Mouse (Mus musculus) stomach, embryonic 16.5 days (tissue): ENCODE data around the gene Rfc4. TPM values are rescaled to one million over a fixed set of nuclear protein-coding genes. Genes with fewer than 3 reads are reported as not detected.

Source experiments
- ATAC-seq: fragments of 200-750 bp; cut with Nextera tagmentation; 2 replicates; pipeline ENCODE4 v1.8.0; 2017; ENCODE audit warnings: moderate number of reproducible peaks, moderate TSS enrichment; ENCODE audit not compliant: insufficient read depth, low FRiP score
- H3K27ac ChIP-seq: fragments of 300-500 bp; sonication (generic); 2 replicates; pipeline ENCODE4 v1.5.1; 2014; ENCODE audit warnings: low read length
- H3K27me3 ChIP-seq: fragments of 300-500 bp; sonication (generic); 2 replicates; pipeline ENCODE4 v1.6.1; 2014; ENCODE audit warnings: low read length, control low read depth, mixed read lengths; ENCODE audit not compliant: control insufficient read depth, insufficient read depth
- H3K36me3 ChIP-seq: fragments of 300-500 bp; sonication (generic); 2 replicates; pipeline ENCODE4 v1.6.1; 2014; ENCODE audit warnings: low read length; ENCODE audit not compliant: control insufficient read depth, insufficient read depth
- H3K4me1 ChIP-seq: fragments of 300-500 bp; sonication (generic); 2 replicates; pipeline ENCODE4 v1.6.1; 2014; ENCODE audit warnings: low read length, control low read depth, mixed read lengths; ENCODE audit not compliant: control insufficient read depth, insufficient read depth
- H3K4me2 ChIP-seq: fragments of 300-500 bp; sonication (generic); 2 replicates; pipeline ENCODE4 v1.6.1; 2014; ENCODE audit warnings: low read depth, low read length, mixed read lengths
- H3K4me3 ChIP-seq: fragments of 300-500 bp; sonication (generic); replicated peaks from 2 replicates; pipeline ENCODE4 v1.5.1; 2014; ENCODE audit warnings: mild to moderate bottlenecking, low read length
- H3K9ac ChIP-seq: fragments of 300-500 bp; sonication (generic); 2 replicates; pipeline ENCODE4 v1.6.1; 2014; ENCODE audit warnings: low read length
- H3K9me3 ChIP-seq: fragments of 300-500 bp; sonication (generic); replicated peaks from 2 replicates; pipeline ENCODE4 v1.6.1; 2016; ENCODE audit warnings: low read length, control low read depth; ENCODE audit not compliant: control insufficient read depth
- WGBS: fragments of 180-500 bp; shearing (Covaris S2); extraction: QIAGEN DNeasy Blood & Tissue Kit; methylation state at CpG from one replicate; pipeline ENCODE4 v1.1.7; 2014; 5-methylcytosine and 5-hydroxymethylcytosine counted together
- polyA plus RNA-seq: library from polyadenylated mRNA; unstranded; fragments of >200 nt; fragmentation: Nextera tagmentation; extraction: Ambion mirVana; gene quantifications from 2 replicates; pipeline ENCODE4 v1.2.1, GENCODE M21; 2015

Rfc4 gene
- polyA plus RNA-seq, 1 experiment from 2014 or later: 93.7 TPM

GRCm38 (mm10) chr16:23109350-23110280 lies 17.9 kb downstream of the Rfc4 start:
- 36% methylated on average over 5 of the region's 5 CpGs for WGBS

DNA sequence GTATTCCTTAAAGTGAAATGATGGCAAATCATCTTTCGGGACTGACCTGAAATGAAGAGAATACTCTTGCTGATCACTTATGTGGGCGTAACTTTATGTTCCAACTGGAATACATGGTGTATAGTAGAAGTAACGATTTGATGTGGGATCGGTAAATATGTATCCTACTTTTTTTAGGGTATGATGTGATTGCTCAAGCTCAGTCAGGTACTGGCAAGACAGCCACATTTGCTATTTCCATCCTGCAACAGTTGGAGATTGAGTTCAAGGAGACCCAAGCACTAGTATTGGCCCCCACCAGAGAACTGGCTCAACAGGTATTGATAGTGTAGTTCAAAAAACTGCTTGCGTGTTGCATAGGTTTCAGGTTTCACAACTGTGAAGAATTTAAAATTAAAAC lies 18.6 kb downstream of the Rfc4 start:
- ATAC-seq: no peak

More at GRCm38 (mm10) chr16:23109350-23110280, 17.9 kb downstream of the Rfc4 start:
- H3K36me3 ChIP-seq: peaks cover 45% of the 10 kb centered on the region
- peak overlapping the region; percentile 96 for H3K4me2 ChIP-seq
- peaks cover 18% of the 10 kb centered on the region for H3K4me1 ChIP-seq
- no peak for ATAC-seq
- peak overlapping the region; percentile 99; the same call in 1 of the 2 replicates for H3K27ac ChIP-seq
- H3K27me3 ChIP-seq: no peaks in the 10 kb centered on the region
- H3K9me3 ChIP-seq: no peaks in the 10 kb centered on the region
- H3K4me3 ChIP-seq: peak overlapping the region; percentile 90
- peak overlapping the region; percentile 99 for H3K9ac ChIP-seq

GRCm38 (mm10) chr16:23107946-23108759 lies 19.4 kb downstream of the Rfc4 start:
- H3K9me3 ChIP-seq: no peaks in the 10 kb centered on the region
- WGBS: under 1% methylated on average over 52 of the region's 52 CpGs
- ATAC-seq: peak; percentile 77
- peak overlapping the region; percentile 96 for H3K4me2 ChIP-seq
- H3K9ac ChIP-seq: peak overlapping the region; percentile 99
- H3K27ac ChIP-seq: peak overlapping the region; percentile 99
- H3K27me3 ChIP-seq: no peaks in the 10 kb centered on the region
- H3K4me3 ChIP-seq: peak overlapping the region; percentile 90
- H3K36me3 ChIP-seq: peaks cover 39% of the 10 kb centered on the region
- peaks cover 18% of the 10 kb centered on the region for H3K4me1 ChIP-seq

More for the DNA sequence above, 18.6 kb downstream of the Rfc4 start:
- Histone ChIP-seq H3K9me3 (no peaks in the 10 kb centered on the region), H3K4me1 (peaks cover 18% of the 10 kb centered on the region), H3K9ac (peak overlapping the region; percentile 99), H3K27ac (peak overlapping the region; percentile 99), H3K27me3 (no peaks in the 10 kb centered on the region), H3K4me3 (peak overlapping the region; percentile 90), H3K36me3 (peaks cover 41% of the 10 kb centered on the region), H3K4me2 (peak overlapping the region; percentile 96)
- under 1% methylated on average over 5 of the region's 5 CpGs for WGBS

DNA sequence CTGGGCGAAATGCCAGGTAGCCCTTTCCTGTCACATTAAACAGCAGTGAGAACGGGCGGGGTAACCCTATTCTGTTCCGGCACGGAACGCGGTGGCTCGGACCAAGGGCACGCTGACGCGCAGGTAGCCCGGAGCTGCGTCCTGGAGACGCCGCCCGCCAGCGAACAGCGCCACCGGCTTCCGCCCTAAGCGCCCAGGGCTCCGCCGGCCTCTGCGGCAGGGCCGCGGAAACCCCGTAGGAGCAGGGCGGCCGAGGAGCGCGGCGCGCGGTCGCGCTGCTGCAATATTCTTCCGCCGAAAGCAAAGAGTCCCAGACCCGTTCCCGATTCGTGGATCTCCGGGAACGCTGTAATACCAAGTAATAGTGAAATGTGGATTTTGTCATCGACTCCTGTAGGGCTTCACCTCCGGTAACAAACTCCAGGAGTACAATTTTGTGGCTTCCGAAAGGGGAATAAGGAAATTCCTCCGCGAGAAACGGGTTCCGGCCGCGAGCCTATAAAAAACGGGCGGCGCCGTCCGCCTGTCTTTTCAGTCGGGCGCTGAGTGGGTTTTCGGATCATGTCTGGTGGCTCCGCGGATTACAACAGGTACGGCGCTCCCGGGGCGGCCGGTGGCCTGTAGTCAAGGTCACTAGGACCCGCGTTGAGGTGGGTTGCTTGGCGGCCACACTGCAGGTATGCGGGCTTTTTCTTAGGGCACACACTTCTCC lies 20.1 kb downstream of the Rfc4 start, which contains the start of gene Eif4a2:
TSS of gene Eif4a2 (plus strand) at position 214 of the 712 bp plus-strand sequence.
- Histone ChIP-seq H3K36me3 (peaks cover 31% of the 10 kb centered on the region), H3K4me3 (peak within 1 kb of the TSS; percentile 90), H3K9ac (peak within 1 kb of the TSS; percentile 99), H3K27ac (peak within 1 kb of the TSS; percentile 99), H3K4me1 (peaks cover 25% of the 10 kb centered on the region), H3K9me3 (no peaks in the 10 kb centered on the region), H3K27me3 (no peaks in the 10 kb centered on the region), H3K4me2 (peak within 1 kb of the TSS; percentile 96)
- under 1% methylated on average over 71 of the region's 71 CpGs for WGBS
- ATAC-seq: peak; percentile 94

DNA sequence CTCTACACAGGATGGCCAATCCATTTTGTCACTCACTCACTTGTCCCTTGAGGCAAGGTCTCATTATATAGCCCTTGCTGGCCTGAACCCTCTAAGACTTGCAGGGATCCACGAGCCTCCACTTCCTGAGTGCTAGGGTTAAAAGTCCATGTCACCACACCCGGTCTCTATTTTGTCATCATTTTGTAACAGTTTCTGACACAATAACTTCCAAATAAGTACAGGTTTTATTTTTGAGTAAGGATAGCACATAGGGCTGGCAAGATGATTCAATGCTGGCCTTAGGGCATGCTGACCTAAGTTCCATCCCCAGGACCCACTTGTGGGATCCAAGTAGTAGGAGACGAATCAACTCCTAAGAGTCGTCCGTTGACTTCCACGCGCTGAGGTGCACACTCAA lies 21.4 kb downstream of the Rfc4 start:
- no peak overlapping the region for H3K9ac ChIP-seq
- H3K36me3 ChIP-seq: peaks cover 19% of the 10 kb centered on the region
- ATAC-seq: no peak
- no peak overlapping the region for H3K27ac ChIP-seq
- H3K4me2 ChIP-seq: no peak overlapping the region
- H3K27me3 ChIP-seq: no peaks in the 10 kb centered on the region
- no peaks in the 10 kb centered on the region for H3K9me3 ChIP-seq
- 70% methylated on average over 7 of the region's 7 CpGs for WGBS
- no peak overlapping the region for H3K4me3 ChIP-seq
- H3K4me1 ChIP-seq: peaks cover 16% of the 10 kb centered on the region

GRCm38 (mm10) chr16:23103841-23104240 lies 23.7 kb downstream of the Rfc4 start:
- Histone ChIP-seq H3K4me1 (peaks cover 16% of the 10 kb centered on the region), H3K27ac (no peak overlapping the region), H3K27me3 (no peaks in the 10 kb centered on the region), H3K4me3 (no peak overlapping the region), H3K4me2 (no peak overlapping the region), H3K9ac (no peak overlapping the region), H3K9me3 (no peaks in the 10 kb centered on the region), H3K36me3 (peaks cover 4% of the 10 kb centered on the region; the same call in 1 of the 2 replicates)
- no peak for ATAC-seq
- 76% methylated on average over 2 of the region's 2 CpGs for WGBS

DNA sequence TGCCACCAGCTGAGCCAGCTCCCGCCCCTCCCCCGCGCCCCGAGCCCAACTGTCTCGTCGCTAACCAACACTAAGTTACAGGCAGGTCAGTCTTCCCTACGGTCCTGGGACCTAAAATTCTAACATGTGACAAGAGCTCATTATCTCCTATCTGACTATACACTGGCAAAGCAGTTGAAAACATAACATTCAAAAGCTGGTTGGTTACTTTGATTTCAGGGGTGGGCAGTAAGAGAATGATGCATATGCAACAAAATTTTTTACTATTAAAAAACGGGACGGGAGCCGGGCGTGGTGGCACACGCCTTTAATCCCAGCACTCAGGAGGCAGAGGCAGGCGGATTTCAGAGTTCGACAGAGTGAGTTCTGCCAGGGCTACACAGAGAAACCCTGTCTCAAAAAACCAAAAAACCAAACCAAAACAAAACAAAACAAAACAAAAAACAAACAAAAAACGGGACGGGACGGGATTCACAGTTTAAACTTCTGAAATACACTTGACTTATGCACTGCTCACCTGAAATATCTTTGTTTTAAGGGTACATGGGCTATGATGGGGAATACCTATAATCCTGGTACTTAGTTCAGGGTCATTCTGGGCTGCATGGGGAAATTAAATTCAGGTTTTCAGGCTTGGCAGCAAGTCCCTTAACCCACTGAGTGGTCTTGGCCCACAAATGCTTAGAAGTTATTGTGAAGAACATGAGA lies 24.3 kb downstream of the Rfc4 start:
- H3K27me3 ChIP-seq: no peaks in the 10 kb centered on the region
- peaks cover 16% of the 10 kb centered on the region for H3K4me1 ChIP-seq
- H3K4me2 ChIP-seq: peak overlapping the region; percentile 57
- H3K27ac ChIP-seq: peak overlapping the region; percentile 53
- peak overlapping the region; percentile 32 for H3K4me3 ChIP-seq
- H3K9ac ChIP-seq: peak overlapping the region; percentile 57
- no peak for ATAC-seq
- 29% methylated on average over 17 of the region's 17 CpGs for WGBS
- H3K9me3 ChIP-seq: no peaks in the 10 kb centered on the region
- no peaks in the 10 kb centered on the region for H3K36me3 ChIP-seq

- H3K4me3 ChIP-seq: peak overlapping the region; percentile 32
- H3K4me1 ChIP-seq: peaks cover 16% of the 10 kb centered on the region
- H3K4me2 ChIP-seq: peak overlapping the region; percentile 57
- H3K27ac ChIP-seq: peak overlapping the region; percentile 53
- no peaks in the 10 kb centered on the region for H3K9me3 ChIP-seq
- H3K9ac ChIP-seq: peak overlapping the region; percentile 57
- peak; percentile 38; the same call in 1 of the 2 replicates for ATAC-seq
- 8% methylated on average over 15 of the region's 15 CpGs for WGBS
- H3K27me3 ChIP-seq: no peaks in the 10 kb centered on the region
- no peaks in the 10 kb centered on the region for H3K36me3 ChIP-seq
These were observed 25.0 kb downstream of the Rfc4 start for GRCm38 (mm10) chr16:23102340-23103037.
